Mouse (Mus musculus) 3T3-L1 (cell line): ENCODE measurements around the gene Tmigd3.
"Not testable (repeated sequence)": the region's sequence is repeated elsewhere in the genome, so short reads cannot be mapped to it uniquely, and the experiment has no call there.

Experiments used
- DNase-seq: peaks from one replicate; pipeline ENCODE4 v3.0.0-alpha.2; 2015; ENCODE audit warnings: low read depth, low spot score

Tmigd3 gene

GRCm38 (mm10) chr3:105900266-105900665 is 29.6 kb downstream of the Tmigd3 start:
- DNase-seq = no peak

DNA sequence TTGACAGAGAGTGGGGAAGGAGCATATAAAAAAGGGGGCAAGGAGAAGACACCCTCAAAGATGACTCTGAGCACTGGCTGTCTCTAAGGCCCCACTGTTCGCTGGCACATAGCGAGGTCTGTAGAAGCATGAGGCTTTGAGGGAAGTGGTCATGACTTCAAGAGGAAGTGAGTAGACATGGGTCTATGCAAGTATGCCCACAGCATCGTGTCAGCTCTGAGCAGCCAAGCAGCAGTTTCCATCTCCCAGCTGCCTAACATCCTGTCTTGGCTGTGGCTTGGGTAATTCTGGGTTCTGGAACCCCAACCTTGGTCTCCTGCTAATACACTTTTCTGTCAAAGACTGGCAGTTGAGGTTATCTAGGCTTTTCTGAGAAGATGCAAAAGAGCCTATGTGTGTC is 30.0 kb downstream of the Tmigd3 start:
- DNase-seq = no peak

DNA sequence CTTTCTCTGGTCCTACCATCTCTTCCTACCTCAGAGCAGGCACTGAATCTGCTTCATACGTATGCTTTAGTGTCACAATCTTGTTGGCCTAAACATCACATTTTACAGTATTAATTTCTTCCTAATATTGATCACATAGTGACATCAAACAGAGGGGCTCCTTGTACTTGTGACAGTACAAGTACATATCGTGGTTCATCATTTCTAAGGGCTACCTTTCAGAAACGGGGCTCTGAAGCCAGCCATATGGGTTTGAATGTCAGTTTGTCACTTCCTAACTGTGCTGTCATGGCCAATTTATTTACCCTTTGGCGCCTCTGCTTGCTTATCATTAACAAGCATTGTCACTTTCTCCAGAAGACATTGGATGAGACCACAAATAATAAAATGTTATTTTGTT is 30.8 kb downstream of the Tmigd3 start:
- DNase-seq = no peak

DNA sequence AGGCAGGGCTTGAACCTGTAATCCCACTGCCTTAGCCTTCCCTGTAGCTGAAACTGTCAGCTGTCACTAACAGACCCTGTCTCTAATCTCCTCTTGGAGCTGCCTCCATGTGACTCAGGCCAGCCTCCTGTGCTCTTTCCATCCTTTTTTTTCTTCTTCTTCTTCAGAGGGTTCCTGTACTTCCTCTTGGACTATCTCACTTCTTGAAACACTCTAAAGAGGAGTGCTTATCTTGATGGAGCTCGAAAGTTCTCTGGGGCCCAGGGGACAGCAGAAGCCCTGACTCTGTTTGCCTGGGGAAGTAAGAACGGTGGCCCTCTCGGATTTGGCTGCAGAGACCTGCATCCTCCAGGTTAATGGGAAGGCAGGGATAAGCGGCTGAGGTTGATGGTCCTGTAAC is 33.5 kb downstream of the Tmigd3 start:
- DNase-seq = no peak

- no peak for DNase-seq
These were observed 34.0 kb downstream of the Tmigd3 start for GRCm38 (mm10) chr3:105904721-105905120.

DNA sequence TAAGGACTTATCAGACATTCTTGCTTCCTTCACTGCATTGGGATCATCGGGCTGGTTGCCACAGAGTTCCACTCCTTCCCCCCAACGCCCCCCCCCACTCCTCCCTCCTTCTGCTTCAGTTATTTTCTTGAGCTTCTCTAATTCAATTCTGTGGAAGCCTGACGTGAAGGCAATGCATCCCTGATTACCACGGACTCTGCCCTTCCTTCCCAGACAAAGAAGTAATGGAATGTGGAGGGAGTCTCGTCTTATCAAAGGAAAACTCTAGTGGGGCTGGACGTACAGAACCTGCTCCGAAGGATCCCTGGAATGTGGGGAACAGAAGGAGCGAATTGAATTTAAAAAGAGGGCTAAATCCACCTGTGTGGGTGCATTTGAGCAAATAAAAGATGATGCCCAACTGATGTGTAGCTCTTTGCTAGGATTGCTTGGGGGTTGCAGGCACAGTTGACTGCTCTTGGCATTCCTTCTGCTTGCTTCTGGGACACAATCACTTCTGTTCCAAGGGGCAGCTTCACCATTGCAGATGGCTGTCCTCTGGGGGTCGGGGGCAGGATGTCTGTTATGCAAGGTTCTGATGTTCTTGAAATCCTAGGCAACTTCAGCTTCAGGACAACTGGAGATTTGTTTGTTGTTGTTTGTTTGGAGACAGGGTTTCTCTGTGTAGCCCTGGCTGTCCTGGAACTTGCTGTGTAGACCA is 37.4 kb downstream of the Tmigd3 start:
- DNase-seq = no peak

DNA sequence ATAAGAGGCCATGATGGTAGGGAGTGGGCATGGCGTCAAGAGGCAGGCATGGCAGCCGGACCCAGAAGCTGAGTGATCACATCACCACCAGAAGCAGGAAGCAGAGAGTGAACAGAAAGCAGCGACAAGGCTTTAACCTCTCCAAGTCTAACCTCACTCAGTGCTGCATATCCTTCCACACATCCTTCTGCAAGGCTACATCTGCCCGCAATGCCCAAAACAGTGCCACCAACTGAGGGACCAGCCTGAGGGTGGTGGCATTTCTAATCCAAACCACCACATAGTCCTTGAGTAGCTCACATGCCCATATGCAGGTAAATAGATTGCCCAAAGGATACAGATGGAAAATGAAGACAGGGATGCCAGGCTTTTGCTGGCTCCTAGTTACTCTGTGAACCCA is 38.3 kb downstream of the Tmigd3 start:
- DNase-seq = no peak

GRCm38 (mm10) chr3:105910519-105911190 is 40.0 kb downstream of the Tmigd3 start:
- no peak for DNase-seq

- no peak for DNase-seq
These were observed 41.6 kb downstream of the Tmigd3 start for GRCm38 (mm10) chr3:105912097-105912880.

GRCm38 (mm10) chr3:105913839-105914681 is 43.4 kb downstream of the Tmigd3 start:
- DNase-seq = no peak

DNA sequence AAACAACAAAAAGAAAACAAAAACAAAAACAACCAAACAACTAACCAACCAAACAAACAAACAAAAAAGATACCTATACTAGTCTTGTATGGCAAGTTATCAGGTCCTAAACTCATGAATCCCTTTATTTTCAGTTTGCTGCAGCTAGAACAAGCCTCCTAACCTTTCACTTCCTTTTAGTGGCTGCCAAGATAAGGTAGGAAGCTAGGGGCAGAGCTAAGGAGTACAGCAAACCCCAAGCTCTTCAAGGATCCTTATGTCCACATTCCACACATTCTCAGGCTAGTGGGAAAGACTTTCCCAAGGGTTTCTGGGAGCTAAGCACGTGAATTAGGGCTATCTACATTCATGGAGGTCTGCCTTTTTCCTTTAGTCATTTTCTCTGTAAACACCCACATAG is 44.6 kb downstream of the Tmigd3 start:
- peak; percentile 48 for DNase-seq

DNA sequence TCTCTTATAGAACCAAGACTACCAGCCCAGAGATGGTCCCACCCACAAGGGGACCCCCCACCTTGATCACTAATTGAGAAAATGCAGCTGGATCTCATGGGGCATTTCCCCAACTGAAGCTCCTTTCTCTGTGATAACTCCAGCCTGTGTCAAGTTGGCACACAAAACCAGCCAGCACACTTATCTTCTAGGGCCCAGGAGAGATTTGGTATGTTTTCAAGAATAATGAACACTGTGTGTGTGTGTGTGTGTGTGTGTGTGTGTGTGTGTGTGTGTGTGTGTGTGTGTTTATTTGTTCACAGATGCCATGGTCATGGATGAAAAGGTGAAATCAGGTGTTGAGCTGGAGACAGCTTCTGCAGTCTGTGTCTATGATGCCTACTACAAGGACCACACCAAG is 45.8 kb downstream of the Tmigd3 start:
- DNase-seq = not testable (repeated sequence)

DNA sequence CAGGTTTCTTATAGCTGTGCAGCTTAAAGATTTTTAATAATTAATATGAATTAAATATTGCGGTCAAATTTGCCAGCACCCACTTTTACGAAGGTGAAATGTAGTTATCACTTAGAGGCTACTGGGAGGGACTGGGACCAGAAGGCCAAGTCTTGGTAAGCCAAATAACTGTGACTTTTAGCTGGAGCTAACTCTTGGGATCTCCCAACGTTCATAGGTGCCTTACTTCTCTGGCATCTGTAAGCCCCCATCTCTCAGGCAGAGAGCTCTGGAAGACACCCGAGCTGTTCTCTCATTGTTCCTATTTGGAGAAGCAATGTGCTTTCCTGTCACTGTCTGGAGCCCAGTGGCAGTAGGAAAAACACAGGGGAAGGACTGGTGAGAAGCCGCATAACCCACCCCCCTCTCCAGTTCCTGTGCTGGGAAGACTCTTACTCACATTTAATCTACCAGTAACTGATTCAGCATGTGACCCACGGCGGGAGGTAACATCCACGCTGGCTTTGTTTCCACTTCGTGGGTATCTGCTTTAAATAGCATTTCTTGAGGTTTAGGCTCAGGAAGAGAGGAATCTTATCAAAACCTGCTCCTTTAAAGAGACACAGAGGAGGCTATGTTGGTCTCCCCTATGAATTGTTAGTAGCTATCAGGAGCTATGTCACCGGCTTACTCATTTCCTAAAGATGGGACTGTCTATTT is 47.1 kb downstream of the Tmigd3 start:
- no peak for DNase-seq

GRCm38 (mm10) chr3:105918355-105918745 is 47.6 kb downstream of the Tmigd3 start:
- no peak for DNase-seq

GRCm38 (mm10) chr3:105920743-105921142 is 50.0 kb downstream of the Tmigd3 start:
- not testable (repeated sequence) for DNase-seq

DNA sequence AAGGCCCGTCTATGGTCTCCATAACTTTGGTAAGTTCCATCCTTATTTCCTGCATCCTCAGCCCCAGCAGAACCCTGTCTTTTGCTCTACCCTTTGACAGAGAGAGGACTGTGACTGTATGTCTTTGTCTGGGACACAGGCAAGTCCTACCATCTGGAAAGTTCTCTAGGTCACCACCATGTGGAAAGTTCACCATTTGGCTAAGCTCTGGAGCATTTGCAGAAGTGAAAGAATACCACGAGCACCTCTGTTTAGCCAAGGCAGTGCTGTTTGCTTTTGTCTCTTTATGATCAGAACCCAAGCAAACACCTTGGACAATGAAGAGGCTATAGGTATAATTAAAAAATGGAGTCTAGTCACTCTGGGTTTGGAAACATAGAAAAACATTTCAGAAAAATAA is 51.3 kb downstream of the Tmigd3 start:
- no peak for DNase-seq

- DNase-seq = no peak
These were observed 53.9 kb downstream of the Tmigd3 start for GRCm38 (mm10) chr3:105924616-105925015.

DNA sequence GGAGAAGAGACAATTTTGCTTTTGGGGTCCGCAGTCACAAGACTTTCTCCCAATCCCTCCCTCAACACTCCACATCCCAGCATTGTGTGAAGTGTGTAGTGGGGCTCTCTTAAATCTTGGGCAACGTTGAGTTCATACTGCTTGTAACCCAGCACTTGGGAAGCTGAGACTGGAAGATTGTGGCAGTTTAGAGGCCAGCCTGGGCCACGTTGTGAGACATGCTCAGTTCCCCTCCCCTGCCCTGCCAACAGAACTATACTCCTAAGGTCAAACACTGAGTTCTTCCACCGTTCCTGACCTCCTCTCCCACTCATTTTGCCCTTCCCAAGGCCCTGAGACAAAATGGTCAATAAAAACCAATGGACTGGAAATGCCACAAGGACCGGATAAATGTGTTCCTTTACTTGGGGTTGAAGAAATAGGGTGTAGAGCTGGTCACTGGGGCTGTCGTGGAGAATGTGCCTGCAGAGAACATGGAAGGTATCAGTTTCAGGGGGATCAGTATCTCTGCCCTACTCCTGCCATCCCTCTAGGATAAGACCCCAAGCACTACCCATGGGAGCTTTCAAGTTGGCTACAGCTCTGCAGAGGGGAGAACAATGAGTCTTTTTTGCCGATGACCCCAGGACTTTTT is 57.0 kb downstream of the Tmigd3 start:
- no peak for DNase-seq

DNA sequence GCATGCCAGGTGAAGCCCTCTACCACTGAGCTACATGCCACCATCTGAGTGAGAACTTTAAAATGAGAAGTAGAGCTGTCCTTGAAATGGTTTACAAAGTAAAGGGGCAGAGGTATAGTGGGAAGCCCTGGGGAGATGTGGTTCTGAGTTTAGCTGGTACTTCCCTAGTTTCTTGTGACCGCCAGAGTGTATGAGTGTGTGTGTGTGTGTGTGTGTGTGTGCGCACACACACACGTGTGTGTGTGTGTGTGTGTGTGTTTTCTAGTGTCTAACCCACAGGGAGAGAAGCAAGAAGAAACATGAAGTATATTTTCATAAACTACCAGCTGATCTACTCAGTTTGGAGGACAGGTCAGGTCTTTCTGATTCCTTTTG is 57.5 kb downstream of the Tmigd3 start:
- DNase-seq = no peak

GRCm38 (mm10) chr3:105928781-105929180 is 58.1 kb downstream of the Tmigd3 start:
- DNase-seq = no peak

DNA sequence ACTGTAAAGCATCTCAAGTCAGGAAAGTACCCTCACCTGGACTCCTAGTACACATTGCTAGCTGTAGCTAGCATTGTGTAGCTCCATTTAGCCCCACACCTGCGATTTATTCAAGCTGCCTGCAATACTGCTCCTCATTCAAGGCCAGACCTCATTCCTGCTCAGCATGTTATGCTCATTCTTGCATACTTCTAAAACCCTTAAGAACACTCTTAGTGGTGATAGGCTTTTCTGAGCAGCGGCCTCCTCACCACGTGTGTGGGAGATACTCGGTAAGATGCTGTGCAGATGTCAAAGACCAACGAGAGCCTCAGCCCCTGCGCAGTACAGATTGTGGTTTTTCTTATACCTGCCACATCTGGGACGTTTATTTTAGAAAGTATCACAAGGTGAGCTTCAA is 59.1 kb downstream of the Tmigd3 start:
- DNase-seq = no peak
